Mouse (Mus musculus) embryo, embryonic 11 days (tissue): ENCODE measurements around the gene Chrm3.

Experiments
- DNase-seq: peaks from one replicate; pipeline ENCODE4 v3.0.0-alpha.2; 2015

The Chrm3 gene

GRCm38 (mm10) chr13:10066829-10067618 is 293.6 kb downstream of the Chrm3 start:
- no peak for DNase-seq

GRCm38 (mm10) chr13:10065776-10066175 is 294.9 kb downstream of the Chrm3 start:
- DNase-seq: no peak

GRCm38 (mm10) chr13:10062681-10063080 is 298.0 kb downstream of the Chrm3 start:
- no peak for DNase-seq

GRCm38 (mm10) chr13:10058993-10059392 is 301.7 kb downstream of the Chrm3 start:
- DNase-seq: no peak

- no peak for DNase-seq
These were observed 302.9 kb downstream of the Chrm3 start for GRCm38 (mm10) chr13:10057644-10058198.

- no peak for DNase-seq
These were observed 306.6 kb downstream of the Chrm3 start for GRCm38 (mm10) chr13:10054086-10054485.

- DNase-seq: no peak
These were observed 307.3 kb downstream of the Chrm3 start for GRCm38 (mm10) chr13:10053301-10053889.

- DNase-seq: no peak
These were observed 314.8 kb downstream of the Chrm3 start for GRCm38 (mm10) chr13:10045651-10046350.

GRCm38 (mm10) chr13:10044084-10044483 is 316.6 kb downstream of the Chrm3 start:
- no peak for DNase-seq

- no peak for DNase-seq
These were observed 326.9 kb downstream of the Chrm3 start for GRCm38 (mm10) chr13:10033570-10034399.

- no peak for DNase-seq
These were observed 329.1 kb downstream of the Chrm3 start for GRCm38 (mm10) chr13:10031547-10031946.

- no peak for DNase-seq
These were observed 330.7 kb downstream of the Chrm3 start for GRCm38 (mm10) chr13:10029944-10030343.

GRCm38 (mm10) chr13:10025134-10025533 is 335.5 kb downstream of the Chrm3 start:
- DNase-seq: no peak

- no peak for DNase-seq
These were observed 337.5 kb downstream of the Chrm3 start for GRCm38 (mm10) chr13:10023112-10023511.

GRCm38 (mm10) chr13:10019252-10019651 is 341.4 kb downstream of the Chrm3 start:
- no peak for DNase-seq

GRCm38 (mm10) chr13:10002916-10003315 is 357.7 kb downstream of the Chrm3 start:
- no peak for DNase-seq

- DNase-seq: no peak
These were observed 362.9 kb downstream of the Chrm3 start for GRCm38 (mm10) chr13:9997664-9998328.

- DNase-seq: no peak
These were observed 364.8 kb downstream of the Chrm3 start for GRCm38 (mm10) chr13:9995852-9996251.

GRCm38 (mm10) chr13:9993571-9993970 is 367.1 kb downstream of the Chrm3 start:
- no peak for DNase-seq

- no peak for DNase-seq
These were observed 368.0 kb downstream of the Chrm3 start for GRCm38 (mm10) chr13:9992640-9993039.

- DNase-seq: no peak
These were observed 375.0 kb downstream of the Chrm3 start for GRCm38 (mm10) chr13:9985648-9986047.

- no peak for DNase-seq
These were observed 377.4 kb downstream of the Chrm3 start for GRCm38 (mm10) chr13:9983293-9983692.
